Mouse (Mus musculus) brain, adult 10 weeks (tissue): Measurements from ENCODE around the gene 1700042G07Rik. TPM values are rescaled to one million over a fixed set of nuclear protein-coding genes. Genes with fewer than 3 reads are reported as not detected.

ENCODE experiments used
- polyA plus RNA-seq: library from polyadenylated mRNA; stranded (reverse); fragments of 350-450 nt; fragmentation: Illumina TruSeq; extraction: RNeasy Lipid Tissue Mini Kit (QIAGEN cat#74804); gene quantifications from one replicate; pipeline ENCODE4 v1.2.3, GENCODE M21; 2015; ENCODE audit warnings: low read depth, low replicate concordance

The 1700042G07Rik gene
- not detected for polyA plus RNA-seq

GRCm38 (mm10) chr4:116173072-116173471, at the start of gene 1700042G07Rik, which contains the start of gene Gm49337:
1700042G07Rik (plus strand) TSS chr4:116173372.
Gm49337 (plus strand) TSS chr4:116173384.

GRCm38 (mm10) chr4:116123602-116124519, 49.3 kb upstream of the 1700042G07Rik start, which contains the start of the genes Rad54l and Pomgnt1:
Rad54l (minus strand) TSS chr4:116123690.
Pomgnt1 (plus strand) TSS chr4:116123840.

GRCm38 (mm10) chr4:116151238-116151637, 21.9 kb upstream of the 1700042G07Rik start, which contains the start of gene Lurap1:
Lurap1 (minus strand) TSS chr4:116151338.

GRCm38 (mm10) chr4:116167404-116167803, 5.8 kb upstream of the 1700042G07Rik start, which contains the start of gene Tspan1:
Tspan1 (minus strand) TSS chr4:116167601.

GRCm38 (mm10) chr4:116221140-116221851, 48.1 kb downstream of the 1700042G07Rik start, which contains the start of gene Pik3r3:
Pik3r3 (plus strand) TSS chr4:116221618.

Other genes with a start within 250 kb of the 1700042G07Rik start
- 0.31 TPM for gene Dmbx1, start 233.4 kb upstream of the 1700042G07Rik start, polyA plus RNA-seq
- 71.7 TPM for gene Faah, start 155.4 kb upstream of the 1700042G07Rik start, polyA plus RNA-seq
- 12.3 TPM for gene Nsun4, start 119.5 kb upstream of the 1700042G07Rik start, polyA plus RNA-seq
- gene Uqcrh, start 98.3 kb upstream of the 1700042G07Rik start, polyA plus RNA-seq: 1,361 TPM
- gene Lrrc41, start 98.1 kb upstream of the 1700042G07Rik start, polyA plus RNA-seq: 27.0 TPM
- 0.70 TPM for gene Rad54l, start 49.7 kb upstream of the 1700042G07Rik start, polyA plus RNA-seq
- 75.8 TPM for gene Pomgnt1, start 49.5 kb upstream of the 1700042G07Rik start, polyA plus RNA-seq
- gene Lurap1, start 22.0 kb upstream of the 1700042G07Rik start, polyA plus RNA-seq: 12.5 TPM
- not detected for gene Tspan1, start 5.8 kb upstream of the 1700042G07Rik start, polyA plus RNA-seq
- gene Gm49337, start within 50 bp of the 1700042G07Rik start, polyA plus RNA-seq: not detected
- gene Pik3r3, start 48.2 kb downstream of the 1700042G07Rik start, polyA plus RNA-seq: 37.6 TPM